Mouse (Mus musculus) midbrain, embryonic 11.5 days (tissue): ENCODE results near the gene Trim6. TPM values are rescaled to one million over a fixed set of nuclear protein-coding genes. Genes with fewer than 3 reads are reported as not detected.

ENCODE experiments used
- ATAC-seq: fragments of 200-750 bp; cut with Nextera tagmentation; 2 replicates; pipeline ENCODE4 v1.8.0; 2017; ENCODE audit warnings: moderate TSS enrichment, moderate library complexity; ENCODE audit not compliant: low FRiP score
- DNase-seq: peaks from one replicate; pipeline ENCODE4 v3.0.0; 2015; ENCODE audit warnings: low spot score; ENCODE audit errors: missing footprints
- H3K27ac ChIP-seq: fragments of 300-500 bp; sonication (generic); 2 replicates; pipeline ENCODE4 v1.5.1; 2014; ENCODE audit warnings: low read depth, low read length
- H3K27me3 ChIP-seq: fragments of 300-500 bp; sonication (generic); 2 replicates; pipeline ENCODE4 v1.6.1; 2014; ENCODE audit warnings: mild to moderate bottlenecking, low read length, moderate library complexity, mixed read lengths; ENCODE audit not compliant: control insufficient read depth, insufficient read depth
- H3K36me3 ChIP-seq: fragments of 300-500 bp; sonication (generic); 2 replicates; pipeline ENCODE4 v1.6.1; 2014; ENCODE audit warnings: mild to moderate bottlenecking, low read length, moderate library complexity, mixed read lengths; ENCODE audit not compliant: control insufficient read depth, insufficient read depth
- H3K4me1 ChIP-seq: fragments of 300-500 bp; sonication (generic); 2 replicates; pipeline ENCODE4 v1.6.1; 2014; ENCODE audit warnings: low read length; ENCODE audit not compliant: control insufficient read depth, insufficient read depth
- H3K4me2 ChIP-seq: fragments of 300-500 bp; sonication (generic); 2 replicates; pipeline ENCODE4 v1.6.1; 2014; ENCODE audit warnings: mild to moderate bottlenecking, moderate library complexity
- H3K4me3 ChIP-seq: fragments of 300-500 bp; sonication (generic); 2 replicates; pipeline ENCODE4 v1.5.1; 2014; ENCODE audit warnings: low read depth, low read length
- H3K9ac ChIP-seq: fragments of 300-500 bp; sonication (generic); 2 replicates; pipeline ENCODE4 v1.6.1; 2014; ENCODE audit warnings: low read length
- H3K9me3 ChIP-seq: fragments of 300-500 bp; sonication (generic); 2 replicates; pipeline ENCODE4 v1.6.1; 2016; ENCODE audit warnings: low read length; ENCODE audit not compliant: control insufficient read depth
- WGBS: fragments of 180-500 bp; shearing (Covaris S2); extraction: QIAGEN DNeasy Blood & Tissue Kit; methylation state at CpG from one replicate; pipeline ENCODE4 v1.1.7; 2014; 5-methylcytosine and 5-hydroxymethylcytosine counted together
- polyA plus RNA-seq: library from polyadenylated mRNA; unstranded; fragments of >200 nt; fragmentation: Nextera tagmentation; extraction: Ambion mirVana; gene quantifications from 2 replicates; pipeline ENCODE4 v1.2.1, GENCODE M21; 2014

Gene Trim6
- 2.5 and 2.8 TPM in 2 replicates for polyA plus RNA-seq

- Histone ChIP-seq H3K4me2 (peak within 1 kb of the TSS; percentile 55), H3K4me1 (0 out of 2 replicates have a peak, but pooled peaks cover 4% of the 10 kb centered on the region), H3K27ac (no peak within 1 kb of the TSS), H3K9ac (peak within 1 kb of the TSS; percentile 42), H3K9me3 (no peaks in the 10 kb centered on the region), H3K36me3 (no peaks in the 10 kb centered on the region), H3K27me3 (no peaks in the 10 kb centered on the region), H3K4me3 (peak within 1 kb of the TSS; percentile 31)
- ATAC-seq (peak; percentile 88), DNase-seq (peak; percentile 95)
- under 1% methylated on average over 37 of the region's 37 CpGs for WGBS
Observed at GRCm38 (mm10) chr7:104218701-104219569, at the start of gene Trim6. Gene Trim6, plus strand, starts transcription at chr7:104218793.

DNA sequence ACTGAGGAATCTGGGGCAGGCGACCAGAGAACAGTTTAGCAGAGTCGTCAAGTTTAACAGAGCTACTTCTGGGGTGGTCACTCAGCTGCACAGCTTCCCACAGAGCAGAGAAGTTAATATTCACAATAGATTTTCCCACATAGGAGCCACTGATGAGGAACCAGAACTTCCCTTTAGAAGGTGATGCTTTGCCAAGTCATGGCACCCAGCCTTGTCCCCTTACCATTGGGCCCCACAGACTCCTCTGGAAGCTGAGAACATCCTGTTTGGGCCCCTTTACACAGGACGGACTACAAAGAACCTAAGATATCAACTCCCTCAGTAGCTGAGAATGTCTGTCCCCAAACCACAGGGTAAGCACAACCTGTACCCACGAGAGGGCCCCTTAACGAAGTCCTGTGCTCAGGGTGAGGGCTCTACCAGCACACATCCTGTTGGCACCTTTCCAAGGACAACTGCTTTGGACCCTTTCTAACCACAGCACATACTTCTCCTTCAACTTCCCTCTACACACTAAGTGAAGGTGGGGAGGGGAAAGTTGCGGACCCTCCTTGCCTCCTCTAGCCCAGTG, 48.9 kb upstream of the Trim6 start:
- no peak for DNase-seq
- no peak for ATAC-seq
- Histone ChIP-seq H3K36me3 (no peaks in the 10 kb centered on the region), H3K27ac (no peak overlapping the region), H3K9ac (no peak overlapping the region), H3K4me2 (no peak overlapping the region), H3K4me1 (no peaks in the 10 kb centered on the region), H3K27me3 (no peaks in the 10 kb centered on the region), H3K9me3 (no peaks in the 10 kb centered on the region), H3K4me3 (no peak overlapping the region)
- 86% methylated on average over 6 of the region's 6 CpGs for WGBS

GRCm38 (mm10) chr7:104175085-104175484, 43.5 kb upstream of the Trim6 start:
- H3K9me3 ChIP-seq = no peaks in the 10 kb centered on the region
- DNase-seq (no peak), ATAC-seq (no peak)
- no peak overlapping the region for H3K4me2 ChIP-seq
- H3K36me3 ChIP-seq = no peaks in the 10 kb centered on the region
- WGBS = 36% methylated on average over 1 of the region's 1 CpGs
- no peak overlapping the region for H3K27ac ChIP-seq
- H3K9ac ChIP-seq = no peak overlapping the region
- no peaks in the 10 kb centered on the region for H3K27me3 ChIP-seq
- no peak overlapping the region for H3K4me3 ChIP-seq
- no peaks in the 10 kb centered on the region for H3K4me1 ChIP-seq

GRCm38 (mm10) chr7:104178422-104179054, 40.1 kb upstream of the Trim6 start:
- Histone ChIP-seq H3K9me3 (no peaks in the 10 kb centered on the region), H3K27me3 (no peaks in the 10 kb centered on the region), H3K4me1 (no peaks in the 10 kb centered on the region), H3K4me3 (no peak overlapping the region), H3K9ac (no peak overlapping the region), H3K4me2 (no peak overlapping the region), H3K27ac (no peak overlapping the region), H3K36me3 (no peaks in the 10 kb centered on the region)
- no peak for DNase-seq
- no peak for ATAC-seq
- 68% methylated on average over 5 of the region's 5 CpGs for WGBS

GRCm38 (mm10) chr7:104179074-104179473, 39.5 kb upstream of the Trim6 start:
- no peaks in the 10 kb centered on the region for H3K9me3 ChIP-seq
- no peak for ATAC-seq
- WGBS = 82% methylated on average over 1 of the region's 1 CpGs
- no peak overlapping the region for H3K27ac ChIP-seq
- no peak overlapping the region for H3K4me3 ChIP-seq
- no peaks in the 10 kb centered on the region for H3K36me3 ChIP-seq
- no peak overlapping the region for H3K4me2 ChIP-seq
- no peak overlapping the region for H3K9ac ChIP-seq
- no peaks in the 10 kb centered on the region for H3K27me3 ChIP-seq
- DNase-seq = no peak
- H3K4me1 ChIP-seq = no peaks in the 10 kb centered on the region

GRCm38 (mm10) chr7:104183292-104183691, 35.3 kb upstream of the Trim6 start, which contains the start of gene Olfr648:
Gene Olfr648, minus strand, starts transcription at chr7:104183392.
- Histone ChIP-seq H3K27me3 (no peaks in the 10 kb centered on the region), H3K4me2 (no peak within 1 kb of the TSS), H3K36me3 (no peaks in the 10 kb centered on the region), H3K27ac (no peak within 1 kb of the TSS), H3K4me1 (no peaks in the 10 kb centered on the region), H3K9me3 (no peaks in the 10 kb centered on the region), H3K9ac (no peak within 1 kb of the TSS), H3K4me3 (no peak within 1 kb of the TSS)
- ATAC-seq (no peak), DNase-seq (no peak)
- WGBS = 89% methylated on average over 2 of the region's 2 CpGs

DNA sequence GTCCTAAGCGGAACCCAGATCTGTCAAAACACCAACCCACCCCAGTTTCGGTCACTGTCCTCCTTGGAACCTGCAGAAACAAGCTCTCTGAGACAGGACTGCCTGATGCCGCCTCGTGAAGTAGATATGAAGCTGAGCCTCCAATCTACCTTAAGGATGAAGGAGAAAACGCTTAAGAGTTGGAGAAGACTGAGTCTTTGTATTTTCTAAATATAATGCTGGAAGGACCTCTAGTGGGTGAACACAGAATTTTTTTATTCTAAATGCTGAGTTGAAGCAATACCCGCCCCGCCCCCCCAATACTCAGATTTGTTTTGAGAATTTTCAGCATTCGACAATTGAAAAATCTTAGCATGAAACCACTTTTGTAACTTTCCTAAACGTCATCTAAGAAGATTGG, 27.3 kb upstream of the Trim6 start:
- Histone ChIP-seq H3K36me3 (no peaks in the 10 kb centered on the region), H3K4me3 (no peak overlapping the region), H3K4me1 (no peaks in the 10 kb centered on the region), H3K27me3 (no peaks in the 10 kb centered on the region), H3K9ac (no peak overlapping the region), H3K27ac (no peak overlapping the region), H3K4me2 (no peak overlapping the region), H3K9me3 (no peaks in the 10 kb centered on the region)
- no peak for ATAC-seq
- WGBS = 59% methylated on average over 9 of the region's 9 CpGs
- no peak for DNase-seq

DNA sequence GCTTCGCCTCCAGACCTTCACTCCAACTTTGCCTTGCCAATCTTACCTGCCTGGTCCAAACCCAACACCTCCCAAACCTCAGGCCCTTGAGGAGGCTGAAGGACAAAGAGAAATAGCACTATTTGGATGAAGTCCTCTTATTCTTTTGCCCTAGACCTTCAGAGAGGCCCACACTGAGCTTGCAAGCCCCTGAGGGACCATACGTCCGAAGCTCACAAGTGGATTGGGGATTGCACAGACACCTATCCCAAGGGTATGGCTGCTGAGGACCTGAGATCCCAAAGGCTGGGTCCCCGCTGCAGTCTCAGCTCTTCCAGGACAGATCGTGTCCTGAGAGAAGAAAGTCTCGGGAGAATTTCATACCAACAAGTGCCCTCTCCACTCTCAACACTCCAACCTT, 22.7 kb upstream of the Trim6 start, which contains the start of gene Olfr649:
Gene Olfr649, minus strand, starts transcription at position 101 of the 400 bp plus-strand sequence.
- Histone ChIP-seq H3K27ac (no peak within 1 kb of the TSS), H3K36me3 (no peaks in the 10 kb centered on the region), H3K27me3 (no peaks in the 10 kb centered on the region), H3K4me3 (no peak within 1 kb of the TSS), H3K4me2 (no peak within 1 kb of the TSS), H3K4me1 (no peaks in the 10 kb centered on the region), H3K9ac (no peak within 1 kb of the TSS), H3K9me3 (no peaks in the 10 kb centered on the region)
- ATAC-seq (no peak), DNase-seq (no peak)
- WGBS = 90% methylated on average over 6 of the region's 6 CpGs

- Histone ChIP-seq H3K9me3 (no peaks in the 10 kb centered on the region), H3K36me3 (no peaks in the 10 kb centered on the region), H3K4me1 (no peaks in the 10 kb centered on the region), H3K4me3 (no peak overlapping the region), H3K9ac (no peak overlapping the region), H3K27me3 (no peaks in the 10 kb centered on the region), H3K27ac (no peak overlapping the region), H3K4me2 (no peak overlapping the region)
- 6% methylated on average over 5 of the region's 5 CpGs for WGBS
- ATAC-seq (peak; percentile 77; the same call in 1 of the 2 replicates), DNase-seq (peak; percentile 89)
Observed at GRCm38 (mm10) chr7:104199822-104200221, 18.8 kb upstream of the Trim6 start.
